Mouse (Mus musculus) frontal cortex, adult (tissue): ENCODE results near the gene Ripor1.
A peak's percentile ranks its signal among the peaks of the same experiment; 100 is the strongest.

Source experiments
- ATAC-seq: cut with Nextera tagmentation; 2 replicates; pipeline ENCODE4 v1.9.2; 2017; ENCODE audit warnings: mild to moderate bottlenecking, moderate library complexity, mixed read lengths; ENCODE audit not compliant: low TSS enrichment

Gene Ripor1

GRCm38 (mm10) chr8:105606189-105607023, 1.4 kb downstream of the Ripor1 start:
- peak; percentile 46 for ATAC-seq

DNA sequence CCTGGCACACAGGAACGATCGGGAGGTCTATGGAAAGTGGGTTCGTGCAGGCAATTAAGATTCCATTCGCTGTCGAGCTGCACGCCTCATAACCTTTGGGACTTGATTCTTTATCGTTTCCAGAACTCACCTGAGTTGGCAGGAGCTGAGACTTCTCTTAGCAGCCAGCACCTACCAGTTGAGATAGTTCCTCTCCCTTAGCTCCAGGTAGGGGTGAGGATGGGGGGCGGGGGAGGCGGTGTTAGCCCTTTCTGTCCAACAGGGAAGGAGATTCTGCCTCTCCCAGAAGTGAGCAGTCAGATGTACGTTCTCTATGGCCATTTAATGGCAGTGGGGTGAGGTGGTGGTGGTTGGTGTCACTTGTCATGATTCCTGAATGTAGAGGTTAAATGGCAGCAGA, 2.0 kb downstream of the Ripor1 start:
- ATAC-seq, result no peak

GRCm38 (mm10) chr8:105607684-105608083, 2.6 kb downstream of the Ripor1 start:
- ATAC-seq, result no peak

DNA sequence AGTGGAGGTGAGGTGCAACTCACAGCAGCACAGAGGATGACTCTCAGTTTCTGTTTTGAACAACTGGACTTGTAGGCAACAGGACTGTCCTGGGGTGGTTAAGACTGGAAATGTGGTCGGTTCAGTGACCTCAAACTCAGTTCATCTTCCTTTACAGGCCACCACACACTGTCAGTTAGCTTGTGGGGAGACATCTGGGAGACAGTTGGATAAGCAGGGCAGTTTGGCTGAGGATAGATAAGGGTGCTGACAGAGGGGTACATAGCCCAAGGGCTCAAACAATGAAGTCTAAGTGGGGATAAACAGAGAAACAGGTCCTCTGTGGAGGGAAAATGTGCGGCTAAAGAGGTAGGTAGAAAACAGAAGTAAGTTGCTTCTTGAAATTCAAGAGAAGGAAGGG, 4.3 kb downstream of the Ripor1 start:
- ATAC-seq, result no peak

DNA sequence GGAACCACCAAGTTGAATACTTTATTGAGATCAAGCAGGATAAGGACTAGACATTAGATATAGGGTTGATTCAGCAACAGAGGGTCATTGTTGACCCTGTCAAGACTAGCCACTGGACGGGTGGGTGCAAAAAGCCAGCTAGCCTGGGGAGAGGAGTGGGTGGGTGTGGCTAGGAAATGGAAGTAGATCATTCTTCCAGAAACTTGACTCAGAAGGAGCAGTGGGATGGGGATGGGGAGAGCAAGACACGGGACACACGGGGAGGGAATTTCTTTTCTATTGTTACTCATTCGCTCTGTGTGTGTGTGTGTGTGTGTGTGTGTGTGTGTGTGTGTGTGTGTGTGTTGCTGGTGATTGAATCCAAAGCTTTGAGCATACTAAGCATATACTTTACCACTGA, 4.7 kb downstream of the Ripor1 start:
- ATAC-seq, result no peak

- peak; percentile 53 for ATAC-seq
These were observed 6.8 kb downstream of the Ripor1 start for GRCm38 (mm10) chr8:105611836-105612235.

DNA sequence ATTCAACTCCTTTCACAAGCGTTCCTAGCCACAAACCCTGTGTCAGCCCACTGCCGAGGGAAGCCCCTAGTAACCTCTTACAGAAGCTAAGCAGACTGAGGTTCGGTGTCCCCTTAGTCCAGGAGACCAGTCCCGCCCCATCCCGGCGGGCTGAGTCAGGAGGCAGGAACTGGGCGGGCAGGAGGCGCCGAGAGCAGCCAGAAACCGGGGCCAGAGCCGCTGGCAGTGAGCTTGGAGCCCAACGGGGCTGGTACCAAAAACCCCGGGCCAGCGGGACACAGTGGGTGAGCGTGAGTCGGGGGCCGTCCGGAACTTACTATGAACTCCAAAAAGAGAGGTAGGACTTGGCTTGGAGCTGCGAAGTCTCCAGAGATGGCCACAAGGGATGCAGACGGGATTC, 8.0 kb downstream of the Ripor1 start:
- no peak for ATAC-seq

DNA sequence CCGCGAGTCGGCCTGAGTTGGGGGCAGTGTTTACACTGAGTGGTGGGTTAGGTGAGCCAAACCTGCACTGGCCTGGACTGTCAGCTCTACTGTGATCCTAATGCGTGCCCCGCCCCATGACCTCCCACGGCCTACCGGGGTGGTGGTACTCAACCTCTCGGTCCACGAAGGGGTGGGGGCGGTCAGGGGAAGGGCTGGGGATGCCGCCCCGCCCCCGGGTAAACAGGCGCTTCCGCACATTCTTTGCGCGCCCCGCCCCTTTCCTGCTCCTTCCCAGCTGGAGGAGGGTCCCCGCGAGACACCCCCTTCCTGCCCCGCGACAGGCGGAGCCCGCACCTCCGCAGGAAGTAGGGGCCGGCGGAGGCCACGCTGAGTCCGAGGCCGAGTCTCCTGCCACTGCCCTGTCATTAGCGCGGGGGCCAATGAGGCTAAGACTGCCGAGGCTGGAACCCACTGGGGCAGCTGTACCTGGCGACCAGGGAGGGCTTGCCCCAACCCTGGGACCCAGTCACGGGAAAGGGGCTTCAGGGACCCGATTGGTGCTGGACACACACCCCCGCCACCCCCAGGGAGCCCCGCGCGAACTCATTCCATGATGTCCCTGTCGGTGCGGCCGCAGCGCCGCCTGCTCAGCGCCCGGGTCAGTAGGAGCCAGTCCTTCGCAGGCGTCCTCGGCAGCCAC, 8.9 kb downstream of the Ripor1 start:
- no peak for ATAC-seq

GRCm38 (mm10) chr8:105615942-105616341, 10.9 kb downstream of the Ripor1 start:
- ATAC-seq, result peak; percentile 56

DNA sequence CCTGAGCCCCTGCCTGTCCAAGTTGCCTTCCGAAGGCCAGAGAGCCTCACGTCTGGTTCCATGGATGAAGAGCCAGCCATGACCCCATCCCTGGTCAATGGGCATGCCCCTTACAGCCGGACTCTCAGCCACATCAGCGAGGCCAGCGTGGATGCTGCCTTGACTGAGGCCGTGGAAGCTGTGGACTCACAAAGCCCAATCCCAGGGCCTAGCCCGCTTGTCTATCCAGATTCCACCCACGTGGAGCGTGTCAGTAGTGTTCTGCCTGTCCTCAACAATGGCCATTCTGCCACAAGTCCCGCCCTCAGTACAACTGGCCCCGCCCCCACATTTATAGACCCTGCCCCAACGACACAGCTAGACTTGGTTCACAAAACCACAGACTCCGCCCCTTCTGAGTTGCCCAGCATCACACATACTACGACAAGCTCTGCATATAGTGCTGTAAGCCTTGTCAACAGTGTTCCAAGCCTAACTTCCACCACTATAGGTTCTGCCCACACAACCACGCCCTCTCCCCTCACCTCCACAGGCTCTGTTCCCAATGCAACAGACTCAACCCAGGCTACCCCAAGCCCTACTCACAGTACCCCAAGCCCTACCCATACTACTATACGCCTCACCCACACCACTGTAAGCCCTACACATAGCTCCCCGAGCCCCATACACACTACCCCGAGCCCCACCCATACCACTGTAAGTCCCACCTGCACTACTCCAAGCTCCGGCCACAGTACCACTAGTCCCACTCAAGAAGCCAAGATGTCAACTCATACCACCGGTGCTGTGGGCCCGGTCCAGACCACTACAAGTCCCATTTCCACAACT, 12.6 kb downstream of the Ripor1 start:
- no peak for ATAC-seq

DNA sequence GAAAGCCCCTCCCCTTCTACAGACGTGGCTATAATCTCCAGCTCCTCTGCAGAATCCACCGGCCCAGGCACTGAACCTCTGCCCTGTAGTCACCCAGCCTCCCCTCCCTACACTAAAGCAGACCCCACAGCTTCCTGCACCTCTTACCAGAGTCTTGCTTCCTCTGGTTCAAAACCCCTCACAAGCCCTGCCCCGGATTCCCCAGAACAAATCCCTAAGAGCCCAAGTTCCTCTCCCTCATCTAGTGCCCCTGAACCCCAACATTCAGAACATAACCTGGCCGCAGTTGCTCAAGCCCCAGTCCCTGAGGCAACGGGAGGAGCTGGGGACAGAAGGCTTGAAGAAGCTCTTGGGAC, 13.2 kb downstream of the Ripor1 start:
- no peak for ATAC-seq

DNA sequence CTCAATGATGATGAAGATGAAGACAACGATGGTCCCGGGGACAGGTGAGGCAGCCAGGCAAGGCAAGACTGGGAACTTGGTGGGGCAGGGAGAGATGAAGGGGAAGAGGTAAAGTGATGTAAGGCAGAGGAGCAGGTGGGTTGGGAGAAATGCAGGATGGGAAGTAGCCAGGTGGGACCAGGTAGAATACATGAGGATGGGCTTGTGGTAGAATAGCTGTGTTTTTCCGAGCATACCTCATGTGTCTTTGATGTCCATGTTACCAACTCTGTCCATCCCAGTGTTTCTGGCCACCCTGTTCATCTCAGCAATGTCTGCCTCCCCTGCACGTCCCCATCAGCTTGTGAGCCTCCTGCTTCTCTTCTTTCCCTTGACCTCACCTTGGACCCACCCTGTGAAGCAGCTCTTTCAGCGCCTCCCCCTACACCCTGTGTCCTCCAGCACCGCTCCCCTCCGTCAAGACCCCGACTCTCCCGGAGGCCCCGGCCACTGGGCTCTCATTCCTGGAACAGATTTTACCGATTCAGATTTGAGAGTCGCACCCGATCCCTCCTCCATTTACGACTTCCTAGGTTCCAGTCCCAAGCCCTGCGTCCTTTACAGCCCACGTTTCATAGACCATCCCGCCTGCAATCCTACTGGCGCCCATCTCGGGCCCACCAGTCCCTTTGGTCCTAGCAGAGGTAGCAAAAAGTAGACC, 14.0 kb downstream of the Ripor1 start:
- ATAC-seq, result no peak

DNA sequence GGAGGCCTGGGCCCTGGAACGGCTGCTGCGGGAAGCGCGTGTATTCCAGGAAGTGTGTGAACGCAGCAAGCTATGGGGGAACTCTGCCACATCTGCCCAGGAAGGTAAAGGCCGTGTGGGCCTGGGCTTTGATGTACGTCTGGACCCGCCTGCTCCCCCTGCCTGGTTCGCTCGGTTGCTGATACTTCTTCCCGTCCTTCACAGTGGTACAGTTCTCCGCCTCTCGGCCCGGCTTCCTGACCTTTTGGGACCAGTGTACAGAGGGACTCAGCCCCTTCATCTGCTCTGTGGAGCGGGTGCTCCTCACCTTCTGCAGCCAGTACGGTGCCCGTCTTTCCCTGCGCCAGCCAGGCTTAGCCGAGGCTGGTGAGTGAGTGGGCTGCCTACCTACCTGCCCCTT, 15.2 kb downstream of the Ripor1 start:
- no peak for ATAC-seq

- ATAC-seq, result no peak
These were observed 16.1 kb downstream of the Ripor1 start for GRCm38 (mm10) chr8:105620946-105621720.

- ATAC-seq, result no peak
These were observed 16.8 kb downstream of the Ripor1 start for GRCm38 (mm10) chr8:105621841-105622240.

GRCm38 (mm10) chr8:105622421-105622920, 17.4 kb downstream of the Ripor1 start:
- ATAC-seq, result peak; percentile 53

GRCm38 (mm10) chr8:105623118-105623517, 18.1 kb downstream of the Ripor1 start:
- ATAC-seq, result no peak

- no peak for ATAC-seq
These were observed 18.7 kb downstream of the Ripor1 start for GRCm38 (mm10) chr8:105623679-105624245.

GRCm38 (mm10) chr8:105624401-105624800, 19.3 kb downstream of the Ripor1 start:
- ATAC-seq, result peak; percentile 81

GRCm38 (mm10) chr8:105624831-105625230, 19.8 kb downstream of the Ripor1 start:
- no peak for ATAC-seq

- ATAC-seq, result no peak
These were observed 21.0 kb downstream of the Ripor1 start for GRCm38 (mm10) chr8:105626086-105626485.
